Mouse (Mus musculus) urinary bladder, postnatal 14 days (tissue): ENCODE measurements around the gene Col5a1.

Experiments used
- DNase-seq: peaks from one replicate; pipeline ENCODE4 v3.0.0; 2021; ENCODE audit warnings: low spot score

Col5a1 gene

GRCm38 (mm10) chr2:28037505-28038390 lies 151.5 kb downstream of the Col5a1 start:
- no peak for DNase-seq

- no peak for DNase-seq
Observed at GRCm38 (mm10) chr2:28038391-28039096, 152.3 kb downstream of the Col5a1 start.

GRCm38 (mm10) chr2:28039647-28040325 lies 153.6 kb downstream of the Col5a1 start:
- DNase-seq = no peak

- no peak for DNase-seq
Observed at GRCm38 (mm10) chr2:28040466-28040865, 154.2 kb downstream of the Col5a1 start.

- DNase-seq = no peak
Observed at GRCm38 (mm10) chr2:28044920-28045598, 158.8 kb downstream of the Col5a1 start.

GRCm38 (mm10) chr2:28046311-28046710 lies 160.1 kb downstream of the Col5a1 start:
- DNase-seq = no peak

GRCm38 (mm10) chr2:28047092-28047491 lies 160.9 kb downstream of the Col5a1 start:
- no peak for DNase-seq

GRCm38 (mm10) chr2:28059922-28060321 lies 173.7 kb downstream of the Col5a1 start:
- no peak for DNase-seq

GRCm38 (mm10) chr2:28063711-28064338 lies 177.6 kb downstream of the Col5a1 start:
- DNase-seq = no peak

GRCm38 (mm10) chr2:28064339-28065080 lies 178.3 kb downstream of the Col5a1 start:
- no peak for DNase-seq

- DNase-seq = no peak
Observed at GRCm38 (mm10) chr2:28065081-28065651, 178.9 kb downstream of the Col5a1 start.

GRCm38 (mm10) chr2:28066686-28067085 lies 180.5 kb downstream of the Col5a1 start:
- DNase-seq = no peak

- DNase-seq = no peak
Observed at GRCm38 (mm10) chr2:28067175-28067574, 180.9 kb downstream of the Col5a1 start.

- no peak for DNase-seq
Observed at GRCm38 (mm10) chr2:28067821-28068536, 181.8 kb downstream of the Col5a1 start.

- DNase-seq = no peak
Observed at GRCm38 (mm10) chr2:28068537-28068878, 182.3 kb downstream of the Col5a1 start.

GRCm38 (mm10) chr2:28075616-28076187 lies 189.5 kb downstream of the Col5a1 start:
- no peak for DNase-seq

GRCm38 (mm10) chr2:28084768-28085167 lies 198.5 kb downstream of the Col5a1 start, which contains the start of gene Fcnb:
Gene Fcnb, minus strand, starts transcription at chr2:28084885.
- DNase-seq = no peak

- no peak for DNase-seq
Observed at GRCm38 (mm10) chr2:28086112-28086511, 199.9 kb downstream of the Col5a1 start.

GRCm38 (mm10) chr2:28089095-28089494 lies 202.9 kb downstream of the Col5a1 start:
- no peak for DNase-seq
